26 mouse cellular contexts compared by ENCODE assay signal in genomic region chr1:105114835-105115234, GRCm38 (mm10).
DNase-seq lines count a peak whose midpoint lies in the region; ATAC-seq and TF ChIP-seq lines count a peak whose summit lies in the region.
"Had no signal": no experiment of that assay in that cellular context is flagged by ENCODE, and none has a peak within 500 bp of the region (broad histone marks: within the 10 kb centered on the region; RNA-seq: fewer than 3 reads in every experiment).

No protein-coding gene starts in this region.

- no peaks in the 10 kb centered on the region for H3K27me3 ChIP-seq in kidney, adult 2 months (replicated peaks; ENCODE audit: control insufficient read depth, insufficient read depth, low read length)
- H3K27me3 ChIP-seq in kidney, embryonic 16.5 days (ENCODE audit: insufficient read depth, low read length): no peaks in the 10 kb centered on the region
- no peaks in the 10 kb centered on the region for H3K27me3 ChIP-seq in liver, embryonic 13.5 days
- H3K27me3 ChIP-seq in stomach, embryonic 16.5 days (ENCODE audit: control insufficient read depth, insufficient read depth, low read length): no peaks in the 10 kb centered on the region
- H3K27me3 ChIP-seq: embryonic facial prominence, embryonic 13.5 days; forebrain, embryonic 13.5 days; limb, embryonic 13.5 days; neural tube, embryonic 13.5 days had no signal

- H3K36me3 ChIP-seq in kidney, adult 2 months (ENCODE audit: control insufficient read depth, insufficient read depth, low read length): no peaks in the 10 kb centered on the region
- no peaks in the 10 kb centered on the region for H3K36me3 ChIP-seq in kidney, embryonic 16.5 days (ENCODE audit: insufficient read depth, low read length)
- no peaks in the 10 kb centered on the region for H3K36me3 ChIP-seq in liver, embryonic 13.5 days
- no peaks in the 10 kb centered on the region for H3K36me3 ChIP-seq in stomach, embryonic 16.5 days (ENCODE audit: control insufficient read depth, insufficient read depth, low read length)
- H3K36me3 ChIP-seq: embryonic facial prominence, embryonic 13.5 days; limb, embryonic 13.5 days; neural tube, embryonic 13.5 days had no signal

- no peak overlapping the region for H3K4me3 ChIP-seq in kidney, adult 2 months (ENCODE audit: insufficient read depth, low read depth, low read length)
- no peak overlapping the region for H3K4me3 ChIP-seq in kidney, embryonic 16.5 days (ENCODE audit: low read length)
- H3K4me3 ChIP-seq in liver, embryonic 13.5 days (replicated peaks): no peak overlapping the region
- no peak overlapping the region for H3K4me3 ChIP-seq in stomach, embryonic 16.5 days (replicated peaks; ENCODE audit: low read length)
- H3K4me3 ChIP-seq: embryonic facial prominence, embryonic 13.5 days; erythroblast, embryonic 14.5 days; forebrain, embryonic 13.5 days; gastrocnemius, adult 2 months; limb, embryonic 13.5 days; myocyte; neural tube, embryonic 13.5 days had no signal

- H3K9ac ChIP-seq in kidney, embryonic 16.5 days (replicated peaks; ENCODE audit: low read length): no peak overlapping the region
- no peak overlapping the region for H3K9ac ChIP-seq in liver, embryonic 13.5 days
- H3K9ac ChIP-seq in stomach, embryonic 16.5 days (ENCODE audit: low read length): no peak overlapping the region
- H3K9ac ChIP-seq: embryonic facial prominence, embryonic 13.5 days; forebrain, embryonic 13.5 days; limb, embryonic 13.5 days; neural tube, embryonic 13.5 days had no signal

- H3K4me1 ChIP-seq in kidney, adult 2 months (ENCODE audit: control insufficient read depth, insufficient read depth, low read length): peaks cover 16% of the 10 kb centered on the region; the same call in 1 of the 2 replicates
- peaks cover 3% of the 10 kb centered on the region; the same call in 1 of the 2 replicates for H3K4me1 ChIP-seq in kidney, embryonic 16.5 days (ENCODE audit: insufficient read depth, low read length)
- H3K4me1 ChIP-seq in liver, embryonic 13.5 days (replicated peaks): no peaks in the 10 kb centered on the region
- H3K4me1 ChIP-seq in stomach, embryonic 16.5 days (ENCODE audit: control insufficient read depth, insufficient read depth, low read length): no peaks in the 10 kb centered on the region
- H3K4me1 ChIP-seq: embryonic facial prominence, embryonic 13.5 days had no signal

- peak; percentile 90 for DNase-seq in kidney, adult 2 months
- DNase-seq in kidney, adult 9 months: peak; percentile 91
- no peak for DNase-seq in liver, embryonic 13.5 days
- DNase-seq in right cerebral cortex, adult 2 months (ENCODE audit: low spot score in 2 of 2): no peak
- no peak for DNase-seq in left cerebral cortex, postnatal 14 days (ENCODE audit: low spot score in 2 of 2)
- no peak for DNase-seq in lung, adult 18-20 months
- DNase-seq: adrenal gland, adult 8-10 months; cerebellum, adult 8-10 months; cerebellum, postnatal 36 days; embryo, embryonic 11 days; gastrocnemius, adult 2 months; layer of hippocampus, postnatal 36 days; right cerebral cortex, postnatal 4 days had no signal

- 63% methylated on average over 3 of the region's 3 CpGs for WGBS in kidney, adult 2 months
- 92% methylated on average over 3 of the region's 3 CpGs for WGBS in kidney, embryonic 16.5 days
- WGBS in liver, embryonic 13.5 days (ENCODE audit: insufficient replicate concordance): 61% methylated on average over 3 of the region's 3 CpGs
- 75% methylated on average over 3 of the region's 3 CpGs for whole genome bisulfite sequencing in stomach, embryonic 16.5 days

- no peak for ATAC-seq in kidney, embryonic 16.5 days (ENCODE audit: low FRiP score, low TSS enrichment)
- peak; percentile 74 for ATAC-seq in liver, embryonic 13.5 days (ENCODE audit: low read depth)
- peak; percentile 33; the same call in 1 of the 2 replicates for ATAC-seq in stomach, embryonic 16.5 days (ENCODE audit: insufficient read depth, low FRiP score)
- ATAC-seq: activated CD4-positive, CD25-positive, alpha-beta regulatory T cell, adult 4 months; forebrain, embryonic 13.5 days; hindbrain, embryonic 16.5 days; midbrain, embryonic 16.5 days had no signal

- TF ChIP-seq POLR2A in kidney, adult 2 months (IDR thresholded peaks at IDR 0.05; ENCODE audit: low read depth, low read length): no peak

- no peaks in the 10 kb centered on the region for H3K9me3 ChIP-seq in kidney, embryonic 16.5 days (ENCODE audit: low read length)
- no peaks in the 10 kb centered on the region for H3K9me3 ChIP-seq in liver, embryonic 13.5 days (replicated peaks)
- no peaks in the 10 kb centered on the region for H3K9me3 ChIP-seq in stomach, embryonic 16.5 days (replicated peaks; ENCODE audit: control insufficient read depth, low read length)
- H3K9me3 ChIP-seq: embryonic facial prominence, embryonic 13.5 days; forebrain, embryonic 13.5 days; limb, embryonic 13.5 days; neural tube, embryonic 13.5 days had no signal

- no peak for TF ChIP-seq CTCF in kidney, adult 2 months (conservative IDR thresholded peaks at IDR 0.05; ENCODE audit: insufficient read depth, insufficient read length, low read depth, low read length)

- intact Hi-C loops in left cerebral cortex, postnatal 14 days (cut with DNase I): no loop called here

- no peak overlapping the region for H3K4me2 ChIP-seq in kidney, embryonic 16.5 days (replicated peaks; ENCODE audit: low read depth, low read length)
- no peak overlapping the region for H3K4me2 ChIP-seq in liver, embryonic 13.5 days
- H3K4me2 ChIP-seq in stomach, embryonic 16.5 days (ENCODE audit: low read depth, low read length): no peak overlapping the region
- H3K4me2 ChIP-seq: embryonic facial prominence, embryonic 13.5 days; forebrain, embryonic 13.5 days; limb, embryonic 13.5 days; neural tube, embryonic 13.5 days had no signal

- peak overlapping the region; percentile 92 for H3K27ac ChIP-seq in kidney, adult 2 months (ENCODE audit: insufficient read depth, low read depth, low read length)
- no peak overlapping the region for H3K27ac ChIP-seq in kidney, embryonic 16.5 days (ENCODE audit: low read length)
- no peak overlapping the region for H3K27ac ChIP-seq in liver, embryonic 13.5 days
- no peak overlapping the region for H3K27ac ChIP-seq in stomach, embryonic 16.5 days (ENCODE audit: low read length)
- H3K27ac ChIP-seq: embryonic facial prominence, embryonic 13.5 days; forebrain, embryonic 13.5 days; gastrocnemius, adult 2 months; kidney, postnatal 0 days; limb, embryonic 13.5 days; macrophage; neural tube, embryonic 13.5 days had no signal

Comparison
In these comparisons a context has a peak if more than half of its experiments do, and no peak if none do; other contexts are left out.
1. DNase-seq: peak in kidney, adult 2 months (single experiment) and kidney, adult 9 months (single experiment); none in liver, embryonic 13.5 days (single experiment), right cerebral cortex, adult 2 months (0 of 2), left cerebral cortex, postnatal 14 days (0 of 2) and lung, adult 18-20 months (0 of 2).